Mouse (Mus musculus) gastrocnemius, postnatal 36 days (tissue): ENCODE measurements around the gene Ninl. TPM values are rescaled to one million over a fixed set of nuclear protein-coding genes. Genes with fewer than 3 reads are reported as not detected.
"Not testable (repeated sequence)": the region's sequence is repeated elsewhere in the genome, so short reads cannot be mapped to it uniquely, and the experiment has no call there.

Experiments
- DNase-seq, 2 experiments: peaks; one replicate each; pipeline ENCODE4 v3.0.0; 2022
- intact Hi-C: fragments of 180-260 bp; cut with DNase I; formaldehyde crosslinking; loops from one replicate; pipeline ENCODE4 v1.15.1; 2025
- total RNA-seq, 2 experiments: library from RNA; stranded (reverse); gene quantifications; 2 replicates each; pipeline ENCODE4 v1.2.3; 2021

Ninl gene
- total RNA-seq, 2 experiments from 2014 or later: 0.26 to 0.47 TPM

DNA sequence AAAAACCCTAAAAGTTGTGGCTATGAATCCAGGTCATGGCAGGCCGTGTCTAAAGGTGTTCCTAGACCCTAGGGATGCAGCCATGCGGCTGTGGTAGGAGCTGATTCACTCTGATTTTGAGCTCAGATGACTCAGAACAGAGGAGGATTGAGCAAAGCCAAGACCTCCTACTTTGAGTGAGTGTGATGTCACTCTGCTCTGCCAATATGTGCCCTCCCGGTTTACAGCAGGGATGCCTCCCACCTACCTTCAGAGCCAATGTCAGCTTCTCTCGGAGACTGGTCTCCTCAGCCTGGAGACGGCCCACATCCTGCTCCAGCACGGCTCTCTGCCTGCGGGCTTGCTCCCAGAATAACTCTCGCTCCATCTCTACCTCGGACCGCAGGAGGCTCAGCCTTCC, 79.7 kb downstream of the Ninl start:
- no peak for DNase-seq
- intact Hi-C loops: no loop called here

DNA sequence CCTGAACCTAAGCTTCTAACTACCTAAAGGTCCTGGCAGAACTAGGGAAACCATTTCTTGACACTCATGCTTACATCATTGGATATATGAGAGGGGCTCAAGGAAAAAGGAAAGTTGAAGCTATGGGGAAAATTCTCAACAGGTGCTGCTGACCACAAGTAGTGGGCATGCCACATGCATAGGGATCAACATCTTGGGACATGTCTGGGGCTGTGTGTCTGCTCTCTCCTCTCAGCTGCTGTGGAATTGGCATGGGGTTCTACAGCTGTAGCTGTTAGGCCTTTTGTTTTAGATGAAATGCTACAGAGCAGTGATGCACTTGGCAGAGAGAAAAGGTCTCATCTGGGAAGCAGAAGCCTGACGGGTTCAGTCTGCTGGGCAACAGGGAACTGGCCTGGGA, 83.3 kb downstream of the Ninl start:
- DNase-seq: no peak
- intact Hi-C loops: no loop called here

- intact Hi-C loops: no loop called here
Observed at GRCm38 (mm10) chr2:150951201-150951600, 88.0 kb downstream of the Ninl start.

GRCm38 (mm10) chr2:150950056-150950455, 89.1 kb downstream of the Ninl start:
- no peak for DNase-seq
- intact Hi-C loops: no loop called here

More at GRCm38 (mm10) chr2:150951201-150951600, 88.0 kb downstream of the Ninl start:
- no peak for DNase-seq

GRCm38 (mm10) chr2:150949652-150950051, 89.5 kb downstream of the Ninl start:
- intact Hi-C loops: no loop called here
- no peak for DNase-seq

- DNase-seq: no peak
- intact Hi-C loops: no loop called here
Observed at GRCm38 (mm10) chr2:150948786-150949185, 90.4 kb downstream of the Ninl start.

- DNase-seq, intact Hi-C loops: not testable (repeated sequence)
Observed at GRCm38 (mm10) chr2:150947880-150948611, 91.1 kb downstream of the Ninl start.

DNA sequence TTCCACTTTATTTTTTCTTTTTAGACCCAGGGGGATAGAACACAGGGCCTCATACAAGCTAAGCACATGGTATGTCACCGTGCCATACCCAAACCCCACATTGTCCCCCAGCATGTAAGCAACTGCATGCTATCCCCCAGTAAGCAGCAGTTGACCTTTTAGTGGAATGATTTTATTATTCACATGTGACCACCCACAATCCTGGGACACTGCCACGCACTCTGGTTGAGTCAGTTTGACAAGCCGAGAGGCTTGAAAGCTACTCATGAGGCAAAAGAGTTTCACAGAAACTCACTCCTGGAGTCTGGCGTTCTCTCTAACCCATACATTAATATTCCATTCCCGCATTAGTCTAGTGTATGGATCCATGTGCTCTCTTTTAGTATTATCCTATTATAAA, 91.8 kb downstream of the Ninl start:
- intact Hi-C loops, DNase-seq: not testable (repeated sequence)

GRCm38 (mm10) chr2:150944017-150944416, 95.2 kb downstream of the Ninl start:
- intact Hi-C loops: no loop called here
- DNase-seq: no peak

GRCm38 (mm10) chr2:150934659-150935058, 104.5 kb downstream of the Ninl start:
- no peak for DNase-seq
- intact Hi-C loops: no loop called here

- intact Hi-C loops: no loop called here
Observed at GRCm38 (mm10) chr2:150933482-150933881, 105.7 kb downstream of the Ninl start.

DNA sequence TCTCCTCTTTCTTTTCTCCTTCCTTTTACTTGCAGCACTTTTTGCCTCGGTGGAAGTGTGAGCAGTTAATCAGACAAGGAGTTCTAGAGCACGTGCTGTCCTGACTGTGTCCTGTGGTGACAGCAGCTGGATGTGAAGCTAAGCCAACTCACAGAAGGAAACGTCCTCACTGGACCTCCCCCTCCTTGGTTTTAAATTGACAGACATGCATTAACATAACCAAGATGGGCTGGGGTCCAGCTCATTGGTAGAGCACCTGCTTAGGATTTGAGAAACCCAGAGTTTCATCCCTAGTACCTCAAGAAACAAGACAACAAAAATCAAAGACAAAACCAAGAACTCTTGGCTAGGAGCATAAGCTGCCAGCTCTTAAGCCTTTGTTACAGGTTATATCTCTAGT, 108.4 kb downstream of the Ninl start:
- no peak for DNase-seq
- intact Hi-C loops: no loop called here

More at GRCm38 (mm10) chr2:150933482-150933881, 105.7 kb downstream of the Ninl start:
- no peak for DNase-seq

- intact Hi-C loops: no loop called here
- DNase-seq: no peak
Observed at GRCm38 (mm10) chr2:150929156-150929555, 110.0 kb downstream of the Ninl start.

GRCm38 (mm10) chr2:150927038-150927720, 112.0 kb downstream of the Ninl start:
- no peak for DNase-seq
- intact Hi-C loops: no loop called here

DNA sequence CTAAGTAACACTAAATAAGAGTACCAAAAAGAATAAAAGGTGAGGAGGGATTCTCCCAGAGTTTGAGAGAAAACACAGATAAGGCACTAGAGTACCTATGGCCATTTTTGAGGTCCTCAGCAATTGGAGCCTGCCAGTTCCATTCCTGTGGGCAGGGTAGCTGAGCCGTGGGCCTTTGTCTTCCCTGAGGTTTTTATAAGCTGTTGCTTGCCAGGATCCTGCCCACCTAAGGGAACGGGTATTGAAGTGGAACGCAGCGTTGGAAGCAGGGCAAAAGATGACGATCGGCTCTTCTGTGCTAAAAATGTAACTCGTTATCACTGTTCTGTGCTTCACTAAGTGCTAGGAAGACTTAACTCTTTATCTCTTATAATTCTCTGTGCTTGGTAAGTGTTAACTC, 115.7 kb downstream of the Ninl start:
- DNase-seq: no peak
- intact Hi-C loops: no loop called here

DNA sequence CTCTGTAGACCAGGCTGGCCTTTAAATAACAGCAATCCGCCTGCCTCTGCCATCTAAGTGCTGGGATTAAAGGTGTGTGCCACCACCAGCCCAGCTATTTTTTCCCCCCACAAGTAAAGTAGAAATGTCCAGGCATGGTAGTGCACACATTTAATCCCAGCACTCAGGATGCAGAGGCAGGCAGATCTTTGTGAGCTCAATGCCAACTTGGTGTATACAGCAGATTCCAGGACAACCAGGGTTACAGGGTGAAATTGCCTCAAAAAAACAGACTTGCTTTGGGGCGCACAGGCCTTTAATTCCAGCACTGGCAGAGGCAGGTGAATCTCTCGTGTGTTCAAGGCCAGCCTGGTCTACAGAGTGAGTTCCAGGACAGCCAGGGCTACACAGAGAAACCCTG, 116.2 kb downstream of the Ninl start:
- DNase-seq: no peak
- intact Hi-C loops: no loop called here

DNA sequence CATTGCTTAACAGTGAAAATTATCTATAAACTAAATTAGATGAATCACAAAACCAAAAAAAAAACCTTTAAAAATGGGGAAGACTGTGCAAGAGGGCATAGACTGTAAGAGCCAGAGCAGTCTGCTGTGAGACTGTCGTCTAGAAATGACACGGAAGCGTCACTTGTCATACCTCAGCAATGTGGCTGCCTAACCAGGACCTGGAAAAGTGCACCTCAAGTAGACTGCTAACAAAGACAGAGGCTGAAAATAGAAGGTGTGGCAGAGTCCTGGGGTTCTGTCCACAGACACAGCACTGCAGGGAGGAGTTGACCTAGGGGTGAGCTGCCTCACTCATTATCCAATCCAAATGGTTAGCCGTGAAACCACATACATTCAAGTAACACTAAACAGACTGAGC, 117.0 kb downstream of the Ninl start:
- intact Hi-C loops: no loop called here
- no peak for DNase-seq

- no peak for DNase-seq
- intact Hi-C loops: no loop called here
Observed at GRCm38 (mm10) chr2:150921697-150922096, 117.5 kb downstream of the Ninl start.

- no peak for DNase-seq
- intact Hi-C loops: no loop called here
Observed at GRCm38 (mm10) chr2:150920543-150920942, 118.6 kb downstream of the Ninl start.

- no peak for DNase-seq
- intact Hi-C loops: no loop called here
Observed at GRCm38 (mm10) chr2:150918720-150919119, 120.5 kb downstream of the Ninl start.

DNA sequence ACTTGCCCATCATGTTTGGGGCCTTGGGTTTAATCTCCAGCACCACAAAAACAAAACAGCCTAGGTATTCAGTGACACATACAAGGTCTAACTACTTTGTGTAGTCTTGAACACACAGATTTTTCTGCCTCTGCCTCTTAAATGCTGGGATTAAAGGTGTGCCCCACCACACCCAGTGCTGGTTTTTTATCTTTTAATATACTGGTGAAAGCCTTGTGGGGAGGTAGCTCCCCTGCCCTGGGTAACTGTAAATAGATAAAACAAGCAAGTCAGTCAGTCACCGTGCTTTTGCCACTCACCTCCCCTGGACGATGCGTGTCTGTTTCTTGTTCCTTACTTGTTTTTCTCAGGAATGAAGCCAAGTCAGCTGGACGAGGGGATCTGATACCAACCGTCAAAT, 123.4 kb downstream of the Ninl start:
- intact Hi-C loops: no loop called here
- DNase-seq: no peak
